Mouse (Mus musculus) layer of hippocampus, postnatal 14 days (tissue): Measurements from ENCODE around the gene BC004004. TPM values are rescaled to one million over a fixed set of nuclear protein-coding genes. Genes with fewer than 3 reads are reported as not detected.
"Not testable (repeated sequence)": the region's sequence is repeated elsewhere in the genome, so short reads cannot be mapped to it uniquely, and the experiment has no call there.

Experiments
- DNase-seq, 2 experiments: peaks; one replicate each; pipeline ENCODE4 v3.0.0; 2021 to 2022; ENCODE audit warnings: low spot score in 2 of 2, mixed read lengths in 1 of 2
- long read RNA-seq, 2 experiments: library from polyadenylated mRNA; stranded (forward); transcript quantifications; one replicate each; pipeline ENCODE4 v2.0.0; 2021
- total RNA-seq, 2 experiments: library from RNA; stranded (reverse); gene quantifications; 2 replicates each; pipeline ENCODE4 v1.2.3; 2021

Gene BC004004
- total RNA-seq, result 10 to 100 TPM; 88.1 to 93.8 TPM
- long read RNA-seq, experiment 1, full-length matches to known transcripts, result 40 of 51 reads
- long read RNA-seq, experiment 1, partial matches to known transcripts, result 1 of 51 reads
- long read RNA-seq, experiment 1, other reads (novel, unspliced or antisense), result 10 of 51 reads
- long read RNA-seq, experiment 2, full-length matches to known transcripts, result 58 of 68 reads
- long read RNA-seq, experiment 2, partial matches to known transcripts, result 1 of 68 reads
- long read RNA-seq, experiment 2, other reads (novel, unspliced or antisense), result 9 of 68 reads

DNA sequence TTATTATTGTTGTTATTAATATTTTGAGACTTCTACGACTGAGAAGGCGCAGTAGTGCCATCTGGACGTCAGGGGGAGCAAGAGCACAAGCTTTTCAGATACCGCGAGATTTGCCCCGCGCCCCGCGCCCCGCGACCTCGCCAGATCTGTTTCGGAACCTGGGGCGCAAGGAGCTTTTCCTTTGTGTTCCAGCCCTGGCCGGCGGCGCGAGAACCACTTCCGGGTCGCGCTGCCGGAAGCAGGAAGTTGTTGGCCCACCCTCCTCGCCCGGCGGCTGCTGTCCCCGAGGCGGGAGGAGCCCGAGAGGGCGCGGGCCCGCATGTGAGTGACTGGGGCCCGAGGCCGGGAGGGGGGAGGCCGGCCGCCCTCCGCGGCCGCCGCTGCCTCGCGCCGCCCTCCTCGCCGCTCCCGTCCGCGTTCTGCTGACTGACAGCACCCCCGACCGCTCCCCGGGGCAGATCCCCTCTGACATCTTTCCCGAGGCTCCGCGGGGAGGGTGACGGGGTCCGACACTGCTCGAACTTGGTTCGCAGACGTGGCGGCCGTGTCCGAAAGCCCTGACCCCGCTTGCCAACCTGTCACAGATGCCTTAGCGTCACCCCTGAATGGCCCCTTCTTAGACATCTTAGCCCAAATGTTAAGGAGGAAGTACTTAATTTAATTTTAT is at the start of gene BC004004:
BC004004 (plus strand) TSS at position 107 of the 667 bp plus-strand sequence.
- DNase-seq, result peak; percentile 94 to 97

DNA sequence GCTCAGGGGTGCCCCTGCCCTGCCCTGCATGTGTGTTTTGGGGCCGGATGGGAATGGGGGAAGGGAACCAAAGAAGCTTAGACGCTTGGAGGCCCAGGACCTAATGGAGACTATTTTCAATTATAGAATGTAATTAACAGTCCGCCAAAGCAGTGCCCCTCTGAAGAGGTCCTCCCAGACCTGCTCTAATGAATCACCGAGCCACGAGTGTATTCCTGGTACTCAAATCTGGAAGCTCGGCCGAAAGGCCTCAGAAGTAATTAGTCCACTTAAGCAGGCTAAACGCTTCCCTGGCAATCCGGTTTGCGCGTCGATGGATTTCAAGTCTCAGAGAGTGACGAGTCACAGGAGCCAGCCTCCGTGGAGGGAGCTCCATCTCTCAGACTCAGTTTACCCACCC is 48.0 kb upstream of the BC004004 start:
- no peak for DNase-seq

DNA sequence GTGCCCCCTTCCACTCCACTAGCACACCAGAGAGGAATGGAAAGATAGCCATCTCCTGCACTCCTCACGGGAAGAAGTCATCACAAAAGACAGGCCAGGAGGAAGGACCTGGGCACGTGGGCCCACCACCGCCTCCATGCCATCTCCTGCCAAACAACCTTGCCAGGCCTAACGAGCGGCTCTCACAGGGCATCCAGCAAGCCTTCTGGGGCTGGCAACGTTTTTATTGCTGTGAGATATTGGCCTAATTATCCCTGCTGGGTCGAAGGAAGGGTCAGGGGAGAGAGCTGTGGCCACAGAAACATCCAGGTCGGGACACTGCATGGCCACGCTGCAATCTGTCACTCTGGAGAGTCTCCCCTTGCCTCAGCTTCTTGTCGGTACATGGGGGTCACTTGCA is 37.5 kb upstream of the BC004004 start:
- no peak for DNase-seq

DNA sequence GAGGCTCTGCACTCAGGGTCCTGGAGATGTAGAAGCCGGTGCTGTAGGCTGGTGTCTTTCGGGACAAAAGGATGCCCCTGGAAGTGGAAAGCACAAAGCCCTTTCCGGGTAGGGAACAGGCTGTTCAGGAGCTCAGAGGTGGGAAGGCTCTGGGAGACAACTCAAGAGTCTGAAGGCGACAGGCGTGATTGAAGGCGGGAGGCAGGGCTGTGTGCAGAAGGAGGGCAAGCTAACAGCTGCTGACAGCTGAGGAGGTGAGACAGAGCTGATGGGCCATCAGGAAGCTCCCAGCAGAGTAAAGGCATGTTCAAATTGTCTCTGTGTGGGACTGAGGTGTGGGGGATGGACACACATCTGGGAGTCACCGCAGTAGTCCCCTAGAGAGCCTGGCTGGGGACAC is 32.5 kb upstream of the BC004004 start:
- no peak for DNase-seq

DNA sequence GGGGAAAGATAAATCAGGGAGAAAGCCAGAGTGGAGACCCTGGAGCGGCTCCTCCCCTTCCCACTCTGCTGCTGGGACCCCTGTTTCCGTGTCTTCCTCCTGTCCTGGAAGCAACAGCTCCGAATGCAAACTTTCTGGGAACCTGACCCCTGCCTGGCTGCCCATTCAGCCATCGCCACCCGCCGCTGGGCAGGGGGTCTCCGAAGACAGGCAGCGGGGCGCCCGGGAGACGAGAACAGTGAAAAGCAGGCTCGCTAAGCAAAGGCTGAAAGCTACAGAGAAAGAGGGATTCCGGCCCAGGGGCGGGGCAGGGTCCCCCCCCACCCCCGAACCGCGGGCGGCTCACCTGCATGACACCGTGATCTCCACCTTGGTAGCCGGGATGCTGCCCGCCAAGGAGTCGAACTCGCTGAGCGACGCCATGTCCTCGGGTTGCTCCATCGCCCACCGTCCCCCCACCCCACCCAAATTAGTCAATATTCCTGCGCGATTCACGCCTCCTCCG is 31.3 kb upstream of the BC004004 start:
- DNase-seq, result no peak

DNA sequence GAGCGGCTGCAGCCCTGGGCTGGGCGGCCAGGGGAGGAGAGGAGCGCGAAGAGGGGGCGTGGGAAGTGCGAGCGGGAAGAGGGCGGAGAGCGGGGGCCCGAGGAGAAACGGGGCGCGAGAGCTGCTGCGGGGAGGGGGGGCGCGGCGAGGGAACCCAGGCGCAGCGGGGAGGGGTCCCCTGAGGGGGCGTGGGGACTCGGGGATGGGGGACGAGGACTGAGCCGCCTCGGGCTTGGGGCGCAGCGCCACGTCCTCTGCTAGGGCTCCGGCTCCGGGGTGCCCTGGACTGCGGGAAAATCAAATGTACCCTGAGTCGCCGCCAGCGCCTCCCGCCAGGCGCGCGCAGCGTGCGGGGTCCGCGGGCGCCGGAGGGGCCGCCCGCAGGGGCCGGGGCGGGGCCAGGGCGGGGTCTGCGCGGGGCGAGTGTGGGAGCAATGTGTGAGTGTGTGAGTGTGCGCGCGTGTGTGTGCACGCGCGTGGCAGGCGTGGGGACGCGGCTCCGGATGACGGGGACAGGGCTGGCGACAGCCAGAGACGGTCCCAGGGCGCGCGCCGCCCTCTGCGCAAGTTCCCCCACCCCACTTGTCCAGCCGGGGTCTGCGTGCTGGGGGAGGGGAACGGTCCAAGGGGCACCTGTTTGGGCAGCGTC is 30.7 kb upstream of the BC004004 start, which contains the start of gene Cpne5:
Cpne5 (minus strand) TSS at position 396 of the 649 bp plus-strand sequence.
- DNase-seq, result peak in 1 of 2 experiments; percentile 28

DNA sequence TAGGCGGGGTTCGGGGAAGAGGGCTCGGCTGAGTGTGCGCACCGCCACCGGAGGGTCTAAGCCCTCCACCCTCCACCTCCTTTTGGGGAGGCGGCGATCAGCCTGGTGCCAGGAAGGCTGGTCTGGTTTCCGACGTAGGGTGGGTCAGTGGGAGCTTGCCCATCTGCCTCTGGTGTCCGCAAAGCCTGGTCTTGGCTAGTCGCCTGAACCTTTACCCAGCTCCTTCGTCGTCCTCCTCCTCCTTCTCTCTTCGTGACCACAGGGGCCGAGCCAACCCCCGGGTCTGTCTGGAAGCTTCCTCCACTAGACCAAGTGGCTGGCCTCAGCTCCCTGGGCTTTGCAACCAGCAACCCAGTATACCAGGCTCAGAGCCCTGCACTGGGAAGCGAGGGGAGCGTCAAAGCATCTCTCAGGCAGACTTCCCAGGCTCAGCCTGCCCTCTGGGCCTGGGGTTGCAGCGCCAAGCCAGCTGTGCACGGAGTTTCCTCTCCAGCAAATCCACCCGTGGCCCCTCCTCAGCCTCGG is 30.1 kb upstream of the BC004004 start:
- no peak for DNase-seq

DNA sequence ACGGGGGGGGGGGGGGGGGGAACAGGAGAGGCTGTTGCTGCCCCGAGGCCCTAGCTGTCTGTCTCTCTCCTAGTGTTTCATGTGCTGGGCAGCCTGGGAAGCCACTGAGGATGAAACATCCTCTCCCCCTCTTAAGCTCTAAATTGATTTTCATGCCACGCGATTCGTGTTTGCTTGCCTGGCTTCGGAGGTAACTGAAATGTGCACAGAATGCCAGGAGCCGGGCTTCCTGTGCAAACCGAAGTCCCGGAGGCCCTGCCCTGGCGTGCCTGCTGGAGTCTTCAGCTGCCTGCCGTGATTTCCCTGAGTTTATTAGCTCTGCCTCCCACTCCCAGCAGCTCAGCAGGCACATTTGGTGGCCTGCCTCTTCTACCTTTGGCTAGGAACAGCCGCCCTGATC is 23.7 kb upstream of the BC004004 start:
- no peak for DNase-seq

DNA sequence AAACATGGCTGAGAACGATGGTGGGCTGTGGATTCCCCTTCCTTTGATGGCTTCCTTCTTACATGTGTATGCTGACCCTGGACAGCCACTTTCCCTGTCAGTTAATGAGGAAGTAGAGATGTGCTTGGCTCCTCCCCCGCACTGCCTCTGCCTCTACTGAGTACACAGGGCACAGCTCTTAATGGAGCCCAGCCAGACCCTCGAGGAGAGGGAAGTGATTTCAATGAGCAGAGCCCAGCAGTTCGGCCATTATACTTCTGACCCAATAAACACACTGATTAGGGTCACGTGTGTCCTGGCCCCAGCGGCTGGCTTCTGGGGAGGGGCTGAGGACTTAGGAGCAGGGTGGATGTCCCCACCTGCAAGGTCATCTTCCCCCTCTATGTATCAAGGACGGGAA is 22.9 kb upstream of the BC004004 start:
- DNase-seq, result no peak

DNA sequence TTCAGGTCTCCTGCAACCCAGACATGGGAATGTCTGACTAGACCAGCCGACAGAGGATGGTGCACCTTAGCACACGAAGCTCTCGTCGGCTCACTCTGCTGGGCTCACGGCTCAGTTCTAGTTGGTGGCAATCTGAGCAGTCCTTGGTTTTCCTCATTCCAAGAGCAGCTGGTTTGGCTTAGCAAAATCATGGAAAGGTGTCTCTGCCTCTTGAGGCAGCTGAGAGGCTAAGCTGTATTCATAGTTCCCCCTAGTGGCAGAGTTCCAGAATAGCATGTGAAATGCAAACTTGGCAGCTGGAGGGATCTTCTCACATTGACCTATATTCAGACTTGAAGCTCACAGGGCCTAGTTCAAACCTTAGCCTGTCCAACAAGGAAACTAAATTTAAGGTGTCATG is 22.0 kb upstream of the BC004004 start:
- DNase-seq, result peak; percentile 31 to 61

DNA sequence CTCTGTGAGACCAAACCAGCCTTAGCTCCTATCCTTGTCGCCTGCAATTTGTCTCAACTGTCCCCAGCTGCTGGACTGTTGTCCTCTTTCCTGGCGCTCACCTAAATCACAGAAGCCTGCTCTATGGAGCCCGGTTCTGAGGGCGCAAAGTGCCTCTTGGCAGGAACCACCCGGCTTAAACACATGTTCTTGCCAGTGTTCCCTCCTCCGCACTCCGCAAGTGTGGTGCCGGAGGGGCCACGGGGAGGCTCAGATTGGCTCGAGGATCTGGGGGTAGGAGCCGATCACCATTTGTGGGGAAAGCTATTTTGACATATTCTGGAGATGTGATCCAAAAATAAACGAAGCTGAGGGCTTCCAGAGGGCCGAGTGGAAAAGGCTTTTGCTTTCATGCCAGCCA is 20.7 kb upstream of the BC004004 start:
- no peak for DNase-seq

DNA sequence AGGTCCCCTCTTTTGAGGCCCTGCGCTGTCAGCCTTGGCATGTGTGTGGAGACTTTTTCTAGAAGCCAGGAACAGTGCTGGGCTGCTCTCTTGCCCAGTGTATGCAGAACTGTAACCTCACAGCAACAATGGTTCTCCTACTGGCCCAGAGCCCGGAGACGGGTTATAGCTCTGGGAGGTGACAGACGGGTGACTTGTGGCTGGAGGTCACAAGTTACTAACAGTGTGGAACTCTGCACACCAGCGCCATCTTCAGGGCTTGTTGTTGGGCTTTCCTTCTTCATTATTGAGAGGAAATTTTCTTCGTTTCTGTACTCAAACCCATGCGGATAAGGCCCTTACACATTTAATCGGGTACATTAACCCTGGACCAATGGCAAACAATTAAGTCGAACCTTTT is 19.1 kb upstream of the BC004004 start:
- no peak for DNase-seq

DNA sequence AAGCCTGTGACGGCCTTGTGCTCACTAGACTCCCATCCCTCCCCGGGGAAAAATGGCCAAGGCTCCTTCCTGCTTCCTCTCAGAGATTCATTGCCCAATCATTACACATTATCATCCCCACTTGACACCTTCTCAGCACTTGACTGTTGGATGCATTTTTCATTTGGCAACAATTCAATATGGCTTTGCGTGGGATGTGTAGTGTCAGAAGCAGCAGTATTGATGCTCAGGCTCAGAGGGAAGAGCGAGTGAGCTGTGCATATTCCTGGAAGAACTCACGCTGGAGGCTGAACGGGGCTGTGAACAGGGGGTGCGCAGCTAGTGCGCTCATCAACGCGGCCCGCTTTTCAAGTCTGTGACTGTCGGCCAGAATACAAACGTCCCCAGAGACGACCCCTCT is 17.6 kb upstream of the BC004004 start:
- not testable (repeated sequence) for DNase-seq

DNA sequence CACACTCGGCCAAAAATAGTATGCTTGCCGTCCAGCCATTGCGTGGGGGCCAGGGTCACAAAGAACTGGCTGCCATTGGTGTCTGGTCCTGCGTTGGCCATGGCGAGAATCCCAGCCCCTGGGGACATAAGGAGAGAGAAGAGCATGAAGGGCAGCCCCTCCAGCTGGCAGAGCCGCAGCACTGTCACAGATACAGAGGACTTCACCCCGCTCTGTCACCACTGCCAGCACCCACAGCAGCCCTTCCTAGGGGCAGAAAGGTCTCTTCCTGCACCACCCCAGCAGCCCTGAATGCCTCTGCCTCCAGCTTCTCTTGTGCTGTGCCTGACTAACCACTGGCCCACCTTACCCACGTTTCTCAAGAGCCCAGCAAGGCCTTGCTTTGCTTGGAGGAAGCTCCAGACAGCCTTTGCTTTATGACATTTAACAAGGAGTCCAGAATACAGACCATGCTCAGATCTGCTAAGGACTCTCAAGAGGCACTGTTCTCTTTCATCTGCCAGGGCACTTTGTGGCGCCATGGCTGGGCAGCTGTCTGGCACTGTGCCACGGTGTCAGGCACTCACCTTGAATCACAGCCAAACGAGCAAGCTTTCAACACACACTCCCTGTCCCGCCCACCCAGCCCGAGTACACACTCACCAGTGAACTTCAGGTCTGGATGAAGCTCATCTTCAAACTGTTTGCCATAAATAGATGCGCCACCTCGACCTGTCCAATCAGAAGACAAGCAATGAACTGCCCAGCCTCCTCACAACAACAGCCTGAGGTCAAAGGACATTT is 16.8 kb upstream of the BC004004 start:
- no peak for DNase-seq

DNA sequence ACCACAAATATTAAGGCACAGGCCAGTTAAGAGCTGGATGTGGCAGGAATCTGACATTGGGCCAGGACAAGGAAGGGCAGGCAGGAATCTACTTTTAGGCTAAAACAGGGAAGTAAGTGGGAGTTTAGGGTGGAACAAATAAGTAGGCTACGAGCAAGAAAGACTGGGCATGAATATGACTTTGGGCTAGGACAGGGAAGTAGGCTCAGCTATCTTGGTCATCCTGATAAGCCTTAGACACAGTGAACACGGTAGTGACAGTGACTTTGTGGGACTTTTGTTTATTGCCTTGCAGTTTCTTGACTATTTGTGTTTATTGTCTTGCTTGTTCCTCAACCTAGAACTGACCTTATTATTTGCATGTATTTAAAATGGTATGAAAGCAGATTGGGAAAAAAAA is 15.4 kb upstream of the BC004004 start:
- no peak for DNase-seq

DNA sequence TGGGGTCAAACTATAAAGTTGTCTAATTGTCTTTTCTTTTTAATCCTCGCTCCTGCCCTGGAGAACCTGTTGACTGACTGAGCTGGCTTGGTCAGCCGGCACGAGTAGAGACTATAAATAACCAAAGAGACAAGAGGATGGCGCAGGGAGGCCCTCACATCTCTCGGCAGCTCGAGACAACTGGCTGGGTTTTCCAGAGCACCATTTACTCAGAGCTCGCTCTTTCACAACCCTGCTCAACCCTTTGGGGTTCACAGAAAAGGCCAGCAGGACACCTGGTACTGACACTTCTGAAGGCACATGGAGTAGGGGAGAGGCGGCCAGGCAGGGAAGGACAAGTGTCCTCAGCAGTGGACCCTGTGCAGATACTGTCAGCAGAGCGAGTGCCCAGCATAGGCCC is 14.9 kb upstream of the BC004004 start:
- no peak for DNase-seq

DNA sequence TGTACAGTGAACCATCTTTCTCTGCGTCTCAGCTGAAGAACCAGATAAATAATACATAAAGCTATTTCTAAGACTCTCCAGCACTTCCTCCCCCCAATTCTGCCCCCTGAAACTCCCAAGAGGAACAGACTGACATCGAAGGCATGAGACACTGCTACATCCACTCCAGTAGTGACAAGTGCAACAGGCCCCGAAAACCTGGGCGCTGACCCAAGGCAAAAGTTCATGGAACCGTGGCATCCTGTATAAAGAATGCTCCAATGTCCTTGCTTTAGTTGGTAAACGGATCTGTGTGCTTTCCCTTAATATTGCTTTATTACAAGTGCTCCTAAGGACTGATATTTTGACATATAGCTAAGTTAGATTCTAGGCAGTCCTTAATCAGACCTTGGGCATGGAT is 13.8 kb upstream of the BC004004 start:
- DNase-seq, result not testable (repeated sequence)

DNA sequence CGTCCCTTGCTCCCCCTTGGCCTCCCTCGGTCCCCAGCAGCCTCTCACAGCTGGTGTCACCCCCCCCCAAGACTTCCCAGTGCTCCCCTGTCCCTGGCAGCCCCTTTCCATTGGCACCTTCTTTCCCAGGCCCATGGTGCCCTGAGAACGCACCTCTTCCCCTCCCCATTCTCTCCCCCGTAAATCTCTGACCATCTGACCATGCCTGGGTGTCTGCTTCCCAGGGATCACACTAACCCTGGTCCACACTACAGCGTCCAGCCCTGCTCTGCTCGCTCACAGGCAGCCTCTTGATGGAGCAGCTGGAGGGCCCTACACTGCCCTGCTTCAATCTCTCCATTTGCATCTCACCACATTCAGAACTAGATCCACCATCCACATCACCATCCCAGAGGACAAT is 12.1 kb upstream of the BC004004 start:
- no peak for DNase-seq

DNA sequence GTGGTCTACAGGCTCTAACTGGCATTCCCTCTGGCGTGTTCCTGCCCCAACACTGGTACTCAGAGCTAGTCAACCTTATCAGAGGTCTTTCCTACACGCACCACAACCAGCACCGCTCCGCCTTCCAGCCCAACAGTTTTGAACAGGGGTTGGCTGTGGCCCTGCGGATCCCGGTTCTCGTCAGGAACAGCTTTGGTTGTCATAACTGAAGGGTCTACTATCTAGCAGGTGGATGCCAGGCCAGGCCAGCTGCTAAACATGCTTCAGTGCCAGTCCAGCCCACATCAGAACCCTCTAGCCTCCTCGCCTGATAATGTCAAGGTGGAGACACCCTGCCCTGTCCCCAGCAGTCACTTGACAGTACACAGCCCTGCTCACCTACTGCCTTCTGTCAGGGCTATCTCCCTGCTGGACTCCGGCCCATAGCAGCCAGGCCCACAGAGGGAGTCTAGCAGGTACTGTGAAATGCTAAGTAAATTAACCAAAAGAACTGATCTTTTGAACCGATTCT is 11.5 kb upstream of the BC004004 start:
- DNase-seq, result no peak

DNA sequence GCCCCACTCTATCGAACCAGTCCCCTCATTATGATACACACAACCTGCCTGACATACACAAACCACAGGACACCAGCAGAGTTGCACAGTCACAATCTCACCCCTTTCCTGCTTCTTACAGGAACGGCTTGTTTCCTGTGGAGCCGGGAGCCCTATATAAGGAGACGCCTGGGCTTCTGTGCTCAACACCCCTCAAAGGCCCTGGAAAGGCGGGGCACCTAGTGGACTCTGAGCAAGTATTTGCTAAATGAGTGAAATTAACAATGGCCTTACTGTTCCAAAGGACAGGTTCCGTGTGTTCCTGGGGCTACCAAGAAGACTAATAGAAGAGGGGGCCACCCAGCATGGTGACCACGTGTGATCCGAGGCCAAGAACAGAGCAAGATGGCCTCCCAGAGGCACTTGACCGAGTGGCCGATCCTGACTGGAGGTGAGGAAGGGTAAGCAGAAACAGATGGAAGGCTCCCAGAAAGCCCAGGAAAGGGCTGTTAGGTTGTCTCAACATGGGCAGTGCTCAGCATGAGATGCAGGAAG is 10.5 kb upstream of the BC004004 start:
- no peak for DNase-seq

DNA sequence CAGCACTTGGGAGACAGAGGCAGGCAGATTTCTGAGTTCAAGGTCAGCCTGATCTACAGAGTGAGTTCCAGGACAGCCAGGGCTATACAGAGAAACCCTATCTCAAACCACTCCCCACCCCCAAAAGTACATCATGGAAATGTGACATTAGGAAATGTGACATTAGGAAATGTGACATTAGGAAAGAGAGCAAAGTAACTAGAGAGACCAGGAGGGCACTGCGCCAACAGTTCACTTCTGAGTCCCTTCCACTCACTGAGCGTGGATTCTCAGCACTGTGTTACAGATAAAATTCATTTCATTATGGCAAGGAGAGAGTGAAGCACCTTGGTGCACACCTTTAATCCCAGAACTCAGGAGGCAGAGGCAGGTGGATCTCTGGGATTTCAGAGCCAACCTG is 9.7 kb upstream of the BC004004 start:
- no peak for DNase-seq
